Mouse (Mus musculus) stomach, embryonic 15.5 days (tissue): ENCODE data around the gene Dnajb9. TPM values are rescaled to one million over a fixed set of nuclear protein-coding genes. Genes with fewer than 3 reads are reported as not detected.
A peak's percentile ranks its signal among the peaks of the same experiment; 100 is the strongest.
"Not testable (repeated sequence)": the region's sequence is repeated elsewhere in the genome, so short reads cannot be mapped to it uniquely, and the experiment has no call there.

ENCODE experiments used
- ATAC-seq: fragments of 200-750 bp; cut with Nextera tagmentation; 2 replicates; pipeline ENCODE4 v1.8.0; 2017; ENCODE audit warnings: low read depth, moderate number of reproducible peaks, moderate TSS enrichment; ENCODE audit not compliant: insufficient read depth, low FRiP score
- H3K27ac ChIP-seq: fragments of 300-500 bp; sonication (generic); 2 replicates; pipeline ENCODE4 v1.5.1; 2015; ENCODE audit warnings: mild to moderate bottlenecking, inconsistent platforms
- H3K27me3 ChIP-seq: fragments of 300-500 bp; sonication (generic); replicated peaks from 2 replicates; pipeline ENCODE4 v1.6.1; 2015; ENCODE audit warnings: inconsistent platforms
- H3K36me3 ChIP-seq: fragments of 300-500 bp; sonication (generic); 2 replicates; pipeline ENCODE4 v1.6.1; 2015; ENCODE audit warnings: inconsistent platforms
- H3K4me1 ChIP-seq: fragments of 300-500 bp; sonication (generic); 2 replicates; pipeline ENCODE4 v1.6.1; 2015; ENCODE audit warnings: inconsistent platforms
- H3K4me2 ChIP-seq: fragments of 300-500 bp; sonication (generic); 2 replicates; pipeline ENCODE4 v1.6.1; 2015; ENCODE audit warnings: mild to moderate bottlenecking, inconsistent platforms
- H3K4me3 ChIP-seq: fragments of 300-500 bp; sonication (generic); replicated peaks from 2 replicates; pipeline ENCODE4 v1.5.1; 2015; ENCODE audit warnings: inconsistent platforms
- H3K9ac ChIP-seq: fragments of 300-500 bp; sonication (generic); 2 replicates; pipeline ENCODE4 v1.6.1; 2015; ENCODE audit warnings: inconsistent platforms
- H3K9me3 ChIP-seq: fragments of 300-500 bp; sonication (generic); 2 replicates; pipeline ENCODE4 v1.6.1; 2016; ENCODE audit warnings: inconsistent platforms
- WGBS: fragments of 180-500 bp; shearing (Covaris S2); methylation state at CpG from one replicate; pipeline ENCODE4 v1.1.7; 2015; 5-methylcytosine and 5-hydroxymethylcytosine counted together
- polyA plus RNA-seq: library from polyadenylated mRNA; unstranded; fragments of >200 nt; fragmentation: Nextera tagmentation; extraction: Ambion mirVana; gene quantifications from 2 replicates; pipeline ENCODE4 v1.2.1, GENCODE M21; 2015

Dnajb9 gene
- 23.4 and 26.2 TPM in 2 replicates for polyA plus RNA-seq

- H3K4me1 ChIP-seq: no peaks in the 10 kb centered on the region
Measured at GRCm38 (mm10) chr12:44209824-44210752, at the start of gene Dnajb9. Gene Dnajb9, minus strand, starts transcription at chr12:44210326.

DNA sequence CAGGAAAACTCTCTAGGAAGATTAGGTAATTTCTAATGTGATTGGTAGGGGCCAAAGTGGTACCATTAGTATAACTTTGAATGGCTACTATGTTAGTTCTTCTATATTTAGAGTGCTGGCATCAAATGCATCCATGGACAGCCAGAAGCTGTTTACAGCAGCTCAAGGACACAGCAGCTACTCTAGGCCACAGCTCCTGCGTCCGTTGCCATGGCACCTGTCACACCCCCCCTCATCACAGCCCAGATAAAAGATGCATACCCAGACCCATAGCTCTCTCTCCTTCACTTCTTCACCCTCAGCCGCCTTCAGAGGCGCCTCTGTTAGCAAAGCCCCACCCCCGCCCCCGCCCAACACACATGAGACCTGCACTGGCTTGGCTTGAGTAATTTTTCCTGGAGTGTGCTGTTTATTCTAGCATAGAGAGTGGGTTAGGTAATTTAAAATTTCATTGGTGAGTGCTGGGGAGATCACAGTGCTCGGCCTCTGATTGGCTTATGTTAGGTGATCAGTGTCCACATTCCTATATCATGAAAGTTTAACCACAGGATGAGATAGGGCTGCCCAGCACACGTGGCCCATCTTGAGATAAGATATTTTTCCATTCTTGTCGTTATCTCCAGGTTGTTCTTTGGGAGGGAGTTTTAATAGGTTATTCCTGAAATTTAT, 38.3 kb upstream of the Dnajb9 start:
- 57% methylated on average over 9 of the region's 9 CpGs for whole genome bisulfite sequencing

More at GRCm38 (mm10) chr12:44209824-44210752, at the start of gene Dnajb9:
- H3K9ac ChIP-seq: peak within 1 kb of the TSS; percentile 80
- peak; percentile 99 for ATAC-seq
- H3K27me3 ChIP-seq: no peaks in the 10 kb centered on the region
- H3K4me3 ChIP-seq: peak within 1 kb of the TSS; percentile 96
- H3K4me2 ChIP-seq: peak within 1 kb of the TSS; percentile 80
- no peaks in the 10 kb centered on the region for H3K9me3 ChIP-seq
- H3K36me3 ChIP-seq: no peaks in the 10 kb centered on the region
- H3K27ac ChIP-seq: peak within 1 kb of the TSS; percentile 79
- WGBS: under 1% methylated on average over 77 of the region's 77 CpGs

DNA sequence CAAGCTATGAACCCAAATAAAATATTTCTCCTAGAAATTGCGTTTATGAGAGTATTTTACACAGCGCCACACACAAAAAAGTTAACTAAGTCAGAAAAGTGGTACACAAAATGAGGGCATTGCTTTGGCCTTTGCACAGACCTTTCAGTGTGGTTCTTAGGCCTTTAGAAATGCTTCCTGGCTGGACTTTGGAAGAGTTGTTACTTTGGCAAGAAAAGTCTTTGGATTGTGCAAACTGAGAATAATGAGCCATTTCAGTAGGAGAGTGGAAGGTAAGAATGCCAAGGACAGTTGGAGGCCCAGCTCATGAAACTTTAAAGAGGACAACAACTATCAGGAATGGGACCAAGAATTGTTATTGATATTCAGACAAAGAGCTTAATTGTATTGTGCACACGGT, 35.6 kb upstream of the Dnajb9 start:
- Histone ChIP-seq H3K4me2 (no peak overlapping the region), H3K9ac (no peak overlapping the region), H3K4me3 (no peak overlapping the region), H3K9me3 (no peaks in the 10 kb centered on the region), H3K36me3 (no peaks in the 10 kb centered on the region), H3K27ac (no peak overlapping the region), H3K27me3 (no peaks in the 10 kb centered on the region), H3K4me1 (no peaks in the 10 kb centered on the region)
- 84% methylated on average over 3 of the region's 3 CpGs for WGBS
- ATAC-seq: no peak

More for the DNA sequence above, 38.3 kb upstream of the Dnajb9 start:
- ATAC-seq: peak; percentile 66; the same call in 1 of the 2 replicates
- Histone ChIP-seq H3K4me2 (no peak overlapping the region), H3K9ac (no peak overlapping the region), H3K27me3 (no peaks in the 10 kb centered on the region), H3K27ac (no peak overlapping the region), H3K36me3 (no peaks in the 10 kb centered on the region), H3K9me3 (no peaks in the 10 kb centered on the region), H3K4me1 (no peaks in the 10 kb centered on the region), H3K4me3 (no peak overlapping the region)

DNA sequence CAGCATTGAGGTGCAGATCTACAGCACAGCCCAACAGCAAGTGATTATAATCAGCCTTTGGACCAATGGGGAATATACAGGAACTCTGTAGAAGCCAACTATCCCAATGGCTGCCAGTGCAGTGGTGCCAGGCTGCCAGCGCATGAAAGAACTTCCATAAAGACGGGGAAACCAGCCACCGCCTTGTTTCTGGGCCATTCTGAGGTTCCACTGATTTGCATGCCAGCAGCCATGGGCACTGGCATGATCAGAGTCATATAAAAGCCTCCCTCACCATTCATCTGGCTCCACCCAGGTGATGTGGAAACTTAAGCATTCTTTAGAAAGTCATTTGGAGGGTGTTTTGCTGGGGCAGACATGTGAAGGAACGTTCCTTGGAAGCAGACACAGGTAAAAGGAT, 32.3 kb upstream of the Dnajb9 start:
- no peak overlapping the region for H3K27ac ChIP-seq
- no peak for ATAC-seq
- no peak overlapping the region for H3K4me2 ChIP-seq
- no peaks in the 10 kb centered on the region for H3K27me3 ChIP-seq
- no peaks in the 10 kb centered on the region for H3K4me1 ChIP-seq
- H3K36me3 ChIP-seq: no peaks in the 10 kb centered on the region
- no peaks in the 10 kb centered on the region for H3K9me3 ChIP-seq
- H3K9ac ChIP-seq: no peak overlapping the region
- WGBS: 80% methylated on average over 4 of the region's 4 CpGs
- H3K4me3 ChIP-seq: no peak overlapping the region

- Histone ChIP-seq H3K9ac (no peak overlapping the region), H3K4me1 (no peaks in the 10 kb centered on the region), H3K9me3 (no peaks in the 10 kb centered on the region), H3K4me2 (no peak overlapping the region), H3K36me3 (no peaks in the 10 kb centered on the region), H3K27ac (no peak overlapping the region), H3K27me3 (no peaks in the 10 kb centered on the region), H3K4me3 (no peak overlapping the region)
- WGBS: 74% methylated on average over 7 of the region's 7 CpGs
- ATAC-seq: no peak
Measured at GRCm38 (mm10) chr12:44241090-44241489, 31.0 kb upstream of the Dnajb9 start.

DNA sequence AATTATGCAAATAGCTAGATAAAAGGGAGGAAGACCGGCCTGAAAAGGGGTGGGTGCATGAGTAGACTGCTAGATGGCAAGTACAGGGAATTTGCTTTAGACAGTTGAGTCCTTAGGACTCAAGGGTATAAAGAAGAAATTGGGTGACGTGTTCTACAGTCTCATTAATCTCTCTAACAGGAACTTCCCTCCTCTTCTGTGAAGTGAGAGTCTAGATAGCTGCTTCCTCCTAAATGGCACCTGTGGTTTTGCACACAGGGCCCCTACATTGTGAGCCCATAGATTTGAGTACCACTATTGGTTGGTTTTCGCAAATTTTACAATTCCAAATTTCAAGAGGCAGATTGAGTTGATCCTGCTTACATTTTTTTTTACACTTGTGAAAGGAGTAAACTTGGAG, 14.5 kb upstream of the Dnajb9 start:
- WGBS: 66% methylated on average over 3 of the region's 3 CpGs

GRCm38 (mm10) chr12:44223044-44223443, 12.9 kb upstream of the Dnajb9 start:
- Histone ChIP-seq H3K36me3 (no peaks in the 10 kb centered on the region), H3K9ac (no peak overlapping the region), H3K4me3 (no peak overlapping the region), H3K9me3 (no peaks in the 10 kb centered on the region), H3K27ac (no peak overlapping the region), H3K4me1 (no peaks in the 10 kb centered on the region), H3K4me2 (no peak overlapping the region), H3K27me3 (no peaks in the 10 kb centered on the region)
- WGBS: 72% methylated on average over 3 of the region's 3 CpGs
- no peak for ATAC-seq

More for the DNA sequence above, 14.5 kb upstream of the Dnajb9 start:
- ATAC-seq: no peak
- Histone ChIP-seq H3K9me3 (no peaks in the 10 kb centered on the region), H3K4me1 (no peaks in the 10 kb centered on the region), H3K27me3 (no peaks in the 10 kb centered on the region), H3K9ac (no peak overlapping the region), H3K27ac (no peak overlapping the region), H3K4me2 (no peak overlapping the region), H3K4me3 (no peak overlapping the region), H3K36me3 (no peaks in the 10 kb centered on the region)

DNA sequence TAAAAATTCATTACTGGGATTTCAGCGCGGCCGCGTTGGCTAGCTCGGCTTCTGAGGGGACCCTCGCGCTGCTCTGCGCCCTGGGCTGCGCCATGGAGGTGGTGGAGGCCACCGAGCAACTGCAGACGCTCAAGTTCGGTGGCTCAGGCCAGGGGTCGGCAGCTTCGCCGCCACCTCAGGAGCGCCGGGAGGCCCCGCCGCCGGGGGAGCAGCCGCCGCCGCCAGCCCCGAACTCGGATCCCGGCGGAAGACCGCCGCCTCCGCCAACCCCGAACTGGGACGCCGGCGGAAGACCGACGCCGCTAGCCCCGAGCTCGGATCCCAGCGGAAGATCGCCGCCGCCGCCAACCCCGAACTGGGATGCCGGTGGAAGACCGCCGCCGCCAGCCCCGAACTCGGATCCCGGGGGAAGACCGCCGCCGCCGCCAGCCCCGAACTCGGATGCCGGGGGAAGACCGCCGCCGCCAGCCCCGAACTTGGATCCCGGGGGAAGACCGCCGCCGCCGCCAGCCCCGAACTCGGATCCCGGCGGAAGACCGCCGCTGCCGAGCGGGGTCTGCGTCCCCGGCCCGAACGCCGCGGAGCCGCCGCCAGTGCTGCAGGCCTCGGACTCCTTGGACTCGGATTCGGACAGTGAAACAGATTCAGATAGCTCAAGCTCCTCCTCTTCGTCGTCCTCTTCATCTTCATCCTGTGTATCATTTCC, 11.7 kb upstream of the Dnajb9 start:
- H3K9me3 ChIP-seq: no peaks in the 10 kb centered on the region
- peak overlapping the region; percentile 73 for H3K4me2 ChIP-seq
- no peaks in the 10 kb centered on the region for H3K4me1 ChIP-seq
- H3K4me3 ChIP-seq: peak overlapping the region; percentile 57
- ATAC-seq: no peak
- no peaks in the 10 kb centered on the region for H3K36me3 ChIP-seq
- 2% methylated on average over 89 of the region's 89 CpGs for WGBS
- H3K27me3 ChIP-seq: no peaks in the 10 kb centered on the region
- H3K27ac ChIP-seq: no peak overlapping the region
- peak overlapping the region; percentile 39 for H3K9ac ChIP-seq

GRCm38 (mm10) chr12:44221070-44221469, 10.9 kb upstream of the Dnajb9 start, which contains the start of gene Pnpla8:
Gene Pnpla8, plus strand, starts transcription at chr12:44221370.
- WGBS: 90% methylated on average over 2 of the region's 2 CpGs
- not testable (repeated sequence) for ATAC-seq, H3K27me3 ChIP-seq, H3K9me3 ChIP-seq, H3K4me1 ChIP-seq, H3K36me3 ChIP-seq, H3K27ac ChIP-seq
- peak within 1 kb of the TSS; percentile 39 for H3K9ac ChIP-seq
- H3K4me2 ChIP-seq: peak within 1 kb of the TSS; percentile 73
- H3K4me3 ChIP-seq: peak within 1 kb of the TSS; percentile 57

DNA sequence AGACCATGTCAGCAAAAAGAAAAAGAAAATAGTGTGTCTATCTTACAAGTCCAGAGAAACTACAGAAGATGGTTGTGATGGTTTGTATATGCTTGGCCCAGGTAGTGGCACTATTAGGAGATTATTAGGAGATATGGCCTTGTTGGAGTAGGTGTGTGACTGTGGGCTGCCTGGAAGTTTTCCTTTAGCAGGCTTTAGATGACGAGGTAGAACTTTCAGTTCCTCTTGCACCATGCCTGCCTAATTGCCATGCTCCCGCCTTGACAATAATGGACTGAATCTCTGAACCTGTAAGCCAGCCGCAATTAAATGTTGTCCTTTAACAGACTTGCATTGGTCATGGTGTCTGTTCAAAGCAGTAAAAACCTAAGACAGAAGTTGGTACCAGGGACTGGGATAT, 1.4 kb upstream of the Dnajb9 start:
- no peaks in the 10 kb centered on the region for H3K4me1 ChIP-seq
- H3K36me3 ChIP-seq: no peaks in the 10 kb centered on the region
- 88% methylated on average over 3 of the region's 3 CpGs for WGBS
- H3K4me2 ChIP-seq: no peak overlapping the region
- no peak for ATAC-seq
- H3K9ac ChIP-seq: no peak overlapping the region
- H3K9me3 ChIP-seq: no peaks in the 10 kb centered on the region
- H3K27me3 ChIP-seq: no peaks in the 10 kb centered on the region
- no peak overlapping the region for H3K4me3 ChIP-seq
- H3K27ac ChIP-seq: no peak overlapping the region

DNA sequence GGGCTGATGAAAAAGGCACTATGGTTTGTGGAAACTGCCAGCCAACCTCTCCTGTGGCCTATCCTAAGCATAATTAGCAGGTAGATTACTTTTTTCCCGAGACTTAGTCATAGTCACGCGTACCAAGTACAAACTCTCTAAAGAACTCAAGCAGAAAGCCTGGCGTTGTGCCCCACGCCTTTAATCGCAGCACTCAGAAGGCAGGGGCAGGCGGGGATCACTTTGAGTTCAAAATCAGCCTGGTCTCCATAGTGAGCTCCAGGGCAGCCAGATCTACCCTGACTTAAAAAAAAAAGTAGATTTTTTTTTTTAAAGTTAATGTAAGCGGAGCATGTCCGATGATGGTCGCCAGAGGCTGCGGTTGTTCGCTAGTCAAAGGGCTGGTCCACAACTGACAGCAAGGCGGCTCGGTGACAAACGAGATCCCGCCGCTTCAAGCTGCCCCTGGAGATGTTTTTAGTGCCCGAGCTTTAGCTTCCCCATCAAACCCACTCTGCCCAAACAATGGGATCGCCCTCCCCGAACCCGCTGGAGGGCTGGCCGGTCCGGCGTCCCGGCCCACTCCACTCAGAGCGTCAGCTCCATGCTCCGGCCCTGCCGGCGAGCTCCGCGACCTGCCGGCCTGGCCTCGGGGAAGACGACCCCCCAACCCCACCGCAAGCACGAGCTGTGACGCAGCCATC, 844 bp downstream of the Dnajb9 start:
- peak overlapping the region; percentile 79 for H3K27ac ChIP-seq
- peak overlapping the region; percentile 71 for H3K4me2 ChIP-seq
- H3K9me3 ChIP-seq: no peaks in the 10 kb centered on the region
- no peaks in the 10 kb centered on the region for H3K4me1 ChIP-seq
- peak overlapping the region; percentile 96 for H3K4me3 ChIP-seq
- H3K27me3 ChIP-seq: no peaks in the 10 kb centered on the region
- ATAC-seq: no peak; the same call in 1 of the 2 replicates
- H3K9ac ChIP-seq: peak overlapping the region; percentile 80
- no peaks in the 10 kb centered on the region for H3K36me3 ChIP-seq
- under 1% methylated on average over 37 of the region's 37 CpGs for WGBS
